Mouse (Mus musculus) megakaryocyte progenitor cell, adult 5-6 weeks (primary cell): ENCODE data around the gene Gm37240. TPM values are rescaled to one million over a fixed set of nuclear protein-coding genes. Genes with fewer than 3 reads are reported as not detected.
A peak's percentile ranks its signal among the peaks of the same experiment; 100 is the strongest.

ENCODE experiments used
- ATAC-seq: replicated peaks from 2 replicates; pipeline ENCODE4 v1.8.0; 2016; ENCODE audit warnings: mild to moderate bottlenecking, moderate TSS enrichment, inconsistent platforms; ENCODE audit not compliant: poor library complexity
- total RNA-seq, 2 experiments: library from RNA; stranded (forward) in 1 of 2; stranded (reverse) in 1 of 2; fragments of 157-497, 149-512 nt in 1 of 2; fragments of 200-1000 nt in 1 of 2; gene quantifications; 2 replicates each; pipeline versions ENCODE4 v1.2.3 to v1.2.4; 2015 to 2017

Gm37240 gene
- total RNA-seq, 2 experiments from 2014 or later = not detected

- no peak for ATAC-seq
Observed at GRCm38 (mm10) chr3:85764008-85764834, 123.1 kb downstream of the Gm37240 start.

GRCm38 (mm10) chr3:85757944-85758343 is 129.4 kb downstream of the Gm37240 start:
- no peak for ATAC-seq

GRCm38 (mm10) chr3:85757435-85757834 is 129.9 kb downstream of the Gm37240 start:
- no peak for ATAC-seq

GRCm38 (mm10) chr3:85749348-85749747 is 138.0 kb downstream of the Gm37240 start:
- no peak for ATAC-seq

GRCm38 (mm10) chr3:85748863-85749262 is 138.5 kb downstream of the Gm37240 start:
- ATAC-seq = no peak

DNA sequence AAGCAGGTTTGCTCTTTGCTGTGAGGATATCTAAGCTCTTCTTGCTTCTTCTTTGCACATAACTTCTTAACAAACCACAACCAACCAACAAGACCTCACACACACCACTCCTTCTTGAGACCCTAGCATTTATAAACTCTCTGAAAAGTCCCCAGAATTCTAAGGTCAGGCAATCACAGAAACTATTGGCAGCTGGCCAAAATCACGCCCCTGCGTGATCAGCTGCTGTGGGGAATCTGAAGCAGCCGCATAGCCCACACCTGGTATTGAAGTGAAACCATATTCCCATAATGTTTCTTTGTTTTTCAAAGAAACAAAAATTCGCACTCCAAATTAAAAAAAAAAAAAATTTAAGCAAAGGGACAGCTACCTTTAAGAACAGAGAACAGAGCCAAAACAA is 141.2 kb downstream of the Gm37240 start:
- ATAC-seq = no peak

DNA sequence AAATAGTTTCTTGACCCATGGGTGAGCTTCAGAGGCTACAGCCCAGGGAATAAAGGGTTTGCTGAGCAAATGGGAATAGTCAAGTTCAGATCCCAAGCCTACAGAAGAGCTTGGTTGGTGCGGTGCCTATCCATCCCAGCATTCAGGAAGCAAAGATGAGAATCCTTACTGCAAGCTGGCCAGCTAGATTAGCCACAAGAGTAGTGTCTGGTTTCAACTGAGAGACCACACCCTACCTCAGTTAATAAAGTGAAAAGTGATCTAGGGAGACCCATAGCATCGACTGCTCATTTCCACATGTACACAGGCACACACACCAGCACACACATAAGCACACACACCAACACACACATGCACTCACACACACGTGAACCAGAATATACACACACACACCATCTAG is 145.6 kb downstream of the Gm37240 start:
- ATAC-seq = no peak

- no peak for ATAC-seq
Observed at GRCm38 (mm10) chr3:85738591-85738990, 148.7 kb downstream of the Gm37240 start.

DNA sequence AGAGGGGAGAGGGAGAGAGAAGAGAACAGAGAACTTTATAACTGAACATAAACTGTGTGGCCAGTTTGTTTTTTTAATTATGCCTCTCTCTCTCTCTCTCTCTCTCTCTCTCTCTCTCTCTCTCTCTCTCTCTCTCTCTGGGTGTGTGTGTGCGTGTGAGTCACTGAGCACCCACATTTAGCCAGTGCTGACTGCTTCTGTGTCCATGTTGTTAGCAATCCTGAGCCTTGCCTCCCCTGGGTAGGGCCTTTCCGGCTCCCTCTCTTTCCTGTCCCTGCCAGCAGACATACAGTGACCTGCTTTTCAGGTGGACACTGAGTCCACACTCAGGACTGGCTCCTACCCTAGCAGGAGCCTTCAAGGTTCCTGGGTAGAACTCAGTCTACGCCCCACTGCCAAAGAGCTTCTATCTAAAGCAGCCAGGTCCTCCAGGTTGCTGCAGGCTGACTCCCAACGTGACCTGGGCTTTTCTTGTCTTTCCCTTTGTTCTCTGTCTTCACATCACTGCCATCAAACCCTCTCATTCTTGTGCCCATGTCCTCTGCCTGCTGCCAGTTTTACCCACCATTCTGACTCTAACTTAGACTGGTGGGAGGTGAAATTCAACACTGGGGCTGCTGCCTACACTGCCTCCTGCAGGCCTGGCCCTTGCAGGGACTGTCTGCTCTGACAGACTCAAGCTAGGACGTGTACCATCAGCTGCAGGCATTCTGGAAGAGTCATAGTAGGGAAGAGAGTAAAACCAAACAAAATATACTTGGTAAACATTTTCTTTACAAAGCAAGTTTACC is 153.2 kb downstream of the Gm37240 start:
- ATAC-seq = no peak

DNA sequence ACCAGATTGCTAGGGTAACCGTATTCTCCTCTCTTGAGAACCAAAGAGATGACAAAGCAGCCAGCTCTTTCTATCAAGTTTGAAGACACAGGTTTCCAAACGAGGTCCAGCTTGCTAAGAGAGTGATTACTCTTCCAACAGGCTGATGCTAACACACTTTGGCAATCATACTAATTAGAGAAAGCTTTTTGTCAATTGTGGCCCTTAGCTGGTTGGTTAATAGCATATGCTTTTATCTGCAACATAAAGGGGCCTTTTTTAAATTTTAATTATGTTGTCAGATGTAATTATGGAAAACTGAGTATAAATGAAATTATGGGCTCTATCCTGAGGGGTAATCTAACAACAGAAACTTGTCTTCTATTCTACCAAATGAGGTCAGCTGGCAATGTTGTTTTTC is 160.1 kb downstream of the Gm37240 start:
- ATAC-seq = no peak

DNA sequence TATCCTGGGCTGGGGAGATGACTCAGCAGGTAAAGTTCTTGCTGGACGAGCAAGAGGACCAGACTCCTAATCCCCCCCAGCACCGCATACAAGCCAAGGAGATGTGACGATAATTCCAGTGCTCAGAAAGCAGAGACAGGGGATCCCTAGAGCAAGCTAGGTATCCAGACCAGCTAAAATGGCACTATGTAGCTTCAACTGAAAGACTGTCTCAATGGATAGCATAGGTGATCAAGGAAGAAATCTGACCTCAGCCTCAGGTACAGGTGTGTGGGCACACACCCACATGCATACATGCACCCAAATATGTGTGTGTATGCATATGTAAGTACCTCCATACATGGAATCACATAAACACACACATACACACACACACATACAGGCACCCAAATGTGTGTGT is 161.3 kb downstream of the Gm37240 start:
- ATAC-seq = no peak

DNA sequence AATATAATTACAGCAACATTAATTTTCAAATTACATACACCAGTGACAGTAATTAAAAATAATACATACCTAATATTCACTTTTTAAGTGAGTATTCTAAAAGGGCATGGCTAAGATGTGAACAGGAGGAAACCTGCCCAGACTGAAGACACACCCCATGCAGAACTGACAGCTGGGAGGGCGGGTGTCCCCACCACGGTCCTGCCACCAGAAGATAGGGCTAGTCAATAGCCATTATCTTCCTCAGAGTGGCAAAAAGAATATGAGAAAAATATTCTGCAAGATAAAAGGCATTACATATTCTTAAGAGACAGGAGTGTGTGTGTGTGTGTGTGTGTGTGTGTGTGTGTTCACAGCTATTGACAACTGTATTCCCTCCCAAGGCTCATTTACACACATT is 162.2 kb downstream of the Gm37240 start:
- peak; percentile 99 for ATAC-seq

GRCm38 (mm10) chr3:85722581-85722980 is 164.7 kb downstream of the Gm37240 start:
- no peak for ATAC-seq

- no peak for ATAC-seq
Observed at GRCm38 (mm10) chr3:85715764-85716297, 171.5 kb downstream of the Gm37240 start.

GRCm38 (mm10) chr3:85713936-85714709 is 173.2 kb downstream of the Gm37240 start:
- ATAC-seq = peak; percentile 35; the same call in 1 of the 2 replicates

DNA sequence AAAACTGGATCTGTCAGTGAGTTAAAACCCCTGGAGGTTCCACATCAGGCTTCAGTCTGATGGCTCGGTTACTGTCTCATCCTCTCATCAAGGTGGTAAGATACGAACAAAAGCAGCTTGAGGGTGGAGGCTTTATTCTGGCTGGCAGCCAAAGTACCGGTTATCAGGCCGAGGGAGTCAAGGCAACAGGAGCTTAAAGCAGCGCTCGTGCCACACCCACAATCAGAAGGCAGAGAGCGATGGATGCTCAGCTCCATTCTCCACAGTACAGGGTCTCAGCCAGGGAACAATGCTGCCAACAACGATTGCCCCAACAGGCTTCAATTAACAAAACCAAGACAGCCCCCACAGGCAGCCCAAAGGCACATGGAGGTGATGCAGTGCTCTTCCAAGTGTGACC is 176.6 kb downstream of the Gm37240 start:
- ATAC-seq = peak; percentile 74

DNA sequence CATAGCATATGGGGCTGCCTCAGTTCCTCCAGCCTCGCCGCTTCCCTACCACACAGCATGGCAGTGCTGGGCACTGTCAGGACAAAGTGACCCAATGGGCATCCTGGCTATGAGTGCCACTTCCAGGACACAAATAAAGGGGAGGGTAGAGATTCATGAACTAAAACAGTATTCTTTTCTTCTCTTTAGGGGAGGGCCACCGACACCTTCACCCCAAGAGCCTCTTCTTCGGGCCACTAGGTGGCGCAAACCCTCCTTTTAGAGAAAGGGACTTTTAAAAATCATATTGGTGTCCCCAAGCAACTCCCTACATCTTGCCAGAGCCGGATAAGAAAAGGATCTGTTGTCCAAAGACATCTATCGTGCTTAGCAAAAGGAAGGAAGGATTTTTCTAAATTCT is 179.9 kb downstream of the Gm37240 start:
- peak; percentile 67 for ATAC-seq

DNA sequence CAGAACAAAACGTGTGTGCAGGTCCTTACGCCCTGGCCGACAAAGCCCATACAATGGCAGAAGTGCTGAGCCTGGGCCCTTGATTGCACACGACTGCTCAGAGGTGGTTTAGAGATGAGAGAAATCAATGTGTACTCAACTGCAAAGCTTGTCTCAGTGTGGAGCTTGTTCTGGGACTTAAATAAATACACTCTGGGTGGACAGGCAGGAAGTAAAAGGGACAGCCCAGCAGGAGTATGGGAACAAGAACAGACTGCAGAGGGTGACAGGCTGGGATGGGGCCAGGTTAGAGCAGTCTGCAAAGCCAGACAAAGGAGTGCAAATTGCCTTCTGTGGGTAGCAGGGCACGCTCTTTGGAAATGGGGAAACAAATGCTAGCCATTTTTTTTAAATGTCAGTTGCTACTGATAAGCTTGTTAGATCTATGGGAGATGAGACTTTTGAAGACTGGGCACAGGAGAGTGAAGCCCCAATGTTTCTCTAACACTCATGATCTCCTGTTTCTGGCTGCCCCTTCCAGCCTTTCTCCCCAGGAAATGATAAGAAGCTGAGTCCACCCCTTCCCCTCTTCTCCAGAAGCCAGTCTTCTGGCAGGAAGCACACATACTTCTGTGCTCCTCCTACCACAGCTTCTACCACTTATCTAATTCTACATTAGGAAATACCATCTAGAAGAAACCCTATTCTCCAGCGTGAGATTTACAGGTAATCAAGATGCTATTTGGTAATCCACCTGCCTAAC is 184.0 kb downstream of the Gm37240 start:
- ATAC-seq = no peak

DNA sequence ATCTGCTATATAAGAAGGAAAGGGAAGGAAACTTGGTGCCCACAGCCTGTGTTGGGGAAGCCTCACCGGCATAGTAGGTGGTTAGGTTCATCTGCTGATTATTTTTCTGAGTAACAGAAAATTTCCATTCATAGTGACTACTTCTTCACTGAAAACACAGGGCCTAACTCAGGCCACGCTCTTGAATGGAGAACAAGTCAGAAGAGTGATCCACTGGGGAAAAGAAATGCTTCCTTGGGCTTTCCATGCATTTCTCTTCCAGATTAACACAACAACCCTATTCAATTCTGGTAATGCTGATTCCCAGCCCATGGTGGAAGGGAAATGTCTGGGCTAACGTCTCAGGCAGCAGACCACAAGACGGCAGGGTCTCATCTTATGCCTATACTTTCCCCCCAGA is 188.8 kb downstream of the Gm37240 start:
- no peak for ATAC-seq

- no peak for ATAC-seq
Observed at GRCm38 (mm10) chr3:85695056-85695455, 192.3 kb downstream of the Gm37240 start.
